Mouse (Mus musculus) liver, embryonic 14.5 days (tissue): ENCODE measurements around the gene 4930407I10Rik. TPM values are rescaled to one million over a fixed set of nuclear protein-coding genes. Genes with fewer than 3 reads are reported as not detected.

Source experiments
- ATAC-seq: fragments of 200-750 bp; cut with Nextera tagmentation; 2 replicates; pipeline ENCODE4 v1.8.0; 2017; ENCODE audit warnings: moderate number of reproducible peaks, mild to moderate bottlenecking, moderate library complexity; ENCODE audit not compliant: insufficient read depth
- DNase-seq, 3 experiments: peaks; one replicate each; pipeline ENCODE4 v3.0.0-alpha.2; 2012 to 2013; ENCODE audit warnings: low read depth in 3 of 3, low spot score in 3 of 3
- H3K27ac ChIP-seq: fragments of 300-500 bp; sonication (generic); 2 replicates; pipeline ENCODE4 v1.5.1; 2014; ENCODE audit warnings: moderate library complexity, mild to moderate bottlenecking, control low read depth, inconsistent platforms
- H3K27me3 ChIP-seq: fragments of 300-500 bp; sonication (generic); 2 replicates; pipeline ENCODE4 v1.6.1; 2014; ENCODE audit warnings: mild to moderate bottlenecking, low read length, moderate library complexity; ENCODE audit not compliant: control insufficient read depth, insufficient read depth
- H3K36me3 ChIP-seq: fragments of 300-500 bp; sonication (generic); replicated peaks from 2 replicates; pipeline ENCODE4 v1.6.1; 2014; ENCODE audit warnings: low read depth; ENCODE audit not compliant: control insufficient read depth, insufficient read depth
- H3K4me1 ChIP-seq, 2 experiments: fragments of 200-500 bp in 1 of 2; fragments of 300-500 bp in 1 of 2; sonication (generic) in 1 of 2; replicated peaks; 2 replicates each; pipeline ENCODE4 v1.6.1; 2012 to 2014; ENCODE audit warnings: antibody characterized with exemption in 1 of 2, inconsistent platforms in 1 of 2, low read length in 1 of 2; ENCODE audit not compliant: control insufficient read depth in 2 of 2, insufficient read depth in 2 of 2
- H3K4me2 ChIP-seq: fragments of 300-500 bp; sonication (generic); 2 replicates; pipeline ENCODE4 v1.6.1; 2014; ENCODE audit warnings: low read depth, mild to moderate bottlenecking, control low read depth, moderate library complexity
- H3K4me3 ChIP-seq, 2 experiments: fragments of 200-500 bp in 1 of 2; fragments of 300-500 bp in 1 of 2; sonication (generic) in 1 of 2; 2 replicates each; pipeline ENCODE4 v1.5.1; 2012 to 2014; ENCODE audit warnings: low read depth in 2 of 2, low read length in 2 of 2, mild to moderate bottlenecking in 2 of 2, control low read depth in 1 of 2, inconsistent platforms in 1 of 2, moderate library complexity in 1 of 2; ENCODE audit not compliant: insufficient read depth in 1 of 2
- H3K9ac ChIP-seq: fragments of 300-500 bp; sonication (generic); replicated peaks from 2 replicates; pipeline ENCODE4 v1.6.1; 2014; ENCODE audit warnings: mild to moderate bottlenecking, control low read depth, moderate library complexity
- H3K9me3 ChIP-seq: fragments of 300-500 bp; sonication (generic); 2 replicates; pipeline ENCODE4 v1.6.1; 2016; ENCODE audit warnings: low read length, mixed read lengths; ENCODE audit not compliant: control insufficient read depth
- CTCF ChIP-seq: IDR thresholded peaks from 2 replicates; pipeline ENCODE4 v1.5.1; 2016; ENCODE audit warnings: antibody characterized with exemption, low read depth, control low read depth
- EP300 ChIP-seq: IDR thresholded peaks from 2 replicates; pipeline ENCODE4 v1.6.1; 2016; ENCODE audit warnings: antibody characterized with exemption, low read depth
- WGBS: fragments of 180-500 bp; shearing (Covaris S2); extraction: QIAGEN DNeasy Blood & Tissue Kit; methylation state at CpG from one replicate; pipeline ENCODE4 v1.1.7; 2014; ENCODE audit not compliant: insufficient replicate concordance; 5-methylcytosine and 5-hydroxymethylcytosine counted together
- polyA plus RNA-seq, 2 experiments: library from polyadenylated mRNA; depleted of rRNA in 1 of 2; stranded (reverse) in 1 of 2; unstranded in 1 of 2; fragments of >200 nt; fragmentation: Nextera tagmentation in 1 of 2; extraction: Ambion mirVana in 1 of 2; gene quantifications; 2 replicates each; pipeline versions ENCODE4 v1.2.1 to v1.2.3; 2012 to 2014

The 4930407I10Rik gene
- polyA plus RNA-seq, 2 experiments, result not detected

GRCm38 (mm10) chr15:82016101-82016808, 42.7 kb upstream of the 4930407I10Rik start:
- Histone ChIP-seq H3K27ac (peak overlapping the region; percentile 83), H3K27me3 (no peaks in the 10 kb centered on the region), H3K9ac (peak overlapping the region; percentile 87), H3K9me3 (no peaks in the 10 kb centered on the region), H3K4me1 (peaks cover 2 to 20% of the 10 kb centered on the region in 2 experiments), H3K4me3 (peak overlapping the region; percentile 78 to 84), H3K4me2 (peak overlapping the region; percentile 89), H3K36me3 (peaks cover 8% of the 10 kb centered on the region)
- DNase-seq, result peak; percentile 98
- TF ChIP-seq EP300, result no peak
- TF ChIP-seq CTCF, result peak; percentile 58
- WGBS, result under 1% methylated on average over 52 of the region's 53 CpGs
- ATAC-seq, result peak; percentile 97

- Histone ChIP-seq H3K27ac (peak overlapping the region; percentile 83), H3K9me3 (no peaks in the 10 kb centered on the region), H3K4me2 (peak overlapping the region; percentile 89), H3K9ac (peak overlapping the region; percentile 86), H3K4me1 (peaks cover 2 to 20% of the 10 kb centered on the region in 2 experiments), H3K4me3 (peak overlapping the region; percentile 68 to 84), H3K27me3 (no peaks in the 10 kb centered on the region), H3K36me3 (peaks cover 8% of the 10 kb centered on the region)
- no peak for DNase-seq
- 4% methylated on average over 6 of the region's 6 CpGs for WGBS
- no peak for TF ChIP-seq CTCF
- TF ChIP-seq EP300, result no peak
- ATAC-seq, result no peak
These were observed 42.1 kb upstream of the 4930407I10Rik start for GRCm38 (mm10) chr15:82016830-82017229.

GRCm38 (mm10) chr15:82017461-82017860, 41.5 kb upstream of the 4930407I10Rik start:
- H3K4me1 ChIP-seq, result peaks cover 2 to 20% of the 10 kb centered on the region in 2 experiments
- no peak overlapping the region for H3K27ac ChIP-seq

GRCm38 (mm10) chr15:82019288-82019687, 39.7 kb upstream of the 4930407I10Rik start:
- H3K36me3 ChIP-seq, result peaks cover 14% of the 10 kb centered on the region

More at GRCm38 (mm10) chr15:82017461-82017860, 41.5 kb upstream of the 4930407I10Rik start:
- Histone ChIP-seq H3K9me3 (no peaks in the 10 kb centered on the region), H3K4me2 (peak overlapping the region; percentile 89), H3K4me3 (peak overlapping the region; percentile 9 to 36), H3K9ac (peak overlapping the region; percentile 47), H3K36me3 (peaks cover 8% of the 10 kb centered on the region), H3K27me3 (no peaks in the 10 kb centered on the region)
- DNase-seq (no peak), ATAC-seq (no peak)
- no peak for TF ChIP-seq CTCF
- TF ChIP-seq EP300, result no peak
- WGBS, result 33% methylated on average over 4 of the region's 4 CpGs

GRCm38 (mm10) chr15:82022535-82023088, 36.3 kb upstream of the 4930407I10Rik start:
- no peak overlapping the region for H3K27ac ChIP-seq
- H3K36me3 ChIP-seq, result peaks cover 42% of the 10 kb centered on the region
- H3K4me2 ChIP-seq, result no peak overlapping the region
- ATAC-seq, result no peak
- no peaks in the 10 kb centered on the region for H3K9me3 ChIP-seq
- H3K4me3 ChIP-seq, result no peak overlapping the region
- DNase-seq, result no peak
- WGBS, result 77% methylated on average over 13 of the region's 13 CpGs
- no peaks in the 10 kb centered on the region for H3K27me3 ChIP-seq
- TF ChIP-seq CTCF (no peak), EP300 (no peak)
- H3K9ac ChIP-seq, result no peak overlapping the region
- H3K4me1 ChIP-seq, result peaks cover 0 to 6% of the 10 kb centered on the region in 2 experiments; a peak in 3 of 4 replicates

More at GRCm38 (mm10) chr15:82019288-82019687, 39.7 kb upstream of the 4930407I10Rik start:
- H3K4me3 ChIP-seq, result no peak overlapping the region
- H3K9ac ChIP-seq, result no peak overlapping the region
- no peak overlapping the region for H3K27ac ChIP-seq
- DNase-seq (no peak), ATAC-seq (no peak)
- no peak overlapping the region for H3K4me2 ChIP-seq
- 75% methylated on average over 3 of the region's 3 CpGs for whole genome bisulfite sequencing
- TF ChIP-seq CTCF (no peak), EP300 (no peak)
- no peaks in the 10 kb centered on the region for H3K27me3 ChIP-seq
- H3K4me1 ChIP-seq, result peaks cover 2 to 17% of the 10 kb centered on the region in 2 experiments
- H3K9me3 ChIP-seq, result no peaks in the 10 kb centered on the region
